Mouse (Mus musculus) stomach, postnatal 0 days (tissue): ENCODE measurements around the gene Hoxa3. TPM values are rescaled to one million over a fixed set of nuclear protein-coding genes. Genes with fewer than 3 reads are reported as not detected.

Experiments used
- ATAC-seq: fragments of 200-750 bp; cut with Nextera tagmentation; 2 replicates; pipeline ENCODE4 v1.8.0; 2017; ENCODE audit not compliant: low FRiP score, low TSS enrichment
- DNase-seq: peaks from one replicate; pipeline ENCODE4 v3.0.0-alpha.2; 2016; ENCODE audit warnings: low spot score
- H3K27ac ChIP-seq: fragments of 300-500 bp; sonication (generic); replicated peaks from 2 replicates; pipeline ENCODE4 v1.5.1; 2014; ENCODE audit warnings: mild to moderate bottlenecking, control low read depth
- H3K27me3 ChIP-seq: fragments of 300-500 bp; sonication (generic); 2 replicates; pipeline ENCODE4 v1.6.1; 2014; ENCODE audit warnings: low read length; ENCODE audit not compliant: control insufficient read depth, insufficient read depth
- H3K36me3 ChIP-seq: fragments of 300-500 bp; sonication (generic); 2 replicates; pipeline ENCODE4 v1.6.1; 2014; ENCODE audit warnings: low read length, mixed read lengths; ENCODE audit not compliant: control insufficient read depth, insufficient read depth
- H3K4me1 ChIP-seq: fragments of 300-500 bp; sonication (generic); replicated peaks from 2 replicates; pipeline ENCODE4 v1.6.1; 2014; ENCODE audit warnings: antibody characterized with exemption; ENCODE audit not compliant: control insufficient read depth, insufficient read depth
- H3K4me2 ChIP-seq: fragments of 300-500 bp; sonication (generic); replicated peaks from 2 replicates; pipeline ENCODE4 v1.6.1; 2014; ENCODE audit warnings: low read depth, mild to moderate bottlenecking, control low read depth, moderate library complexity
- H3K4me3 ChIP-seq: fragments of 300-500 bp; sonication (generic); 2 replicates; pipeline ENCODE4 v1.5.1; 2014; ENCODE audit warnings: low read depth, low read length, control low read depth
- H3K9ac ChIP-seq: fragments of 300-500 bp; sonication (generic); 2 replicates; pipeline ENCODE4 v1.6.1; 2014; ENCODE audit warnings: mild to moderate bottlenecking, low read length, control low read depth, mixed read lengths
- H3K9me3 ChIP-seq: fragments of 300-500 bp; sonication (generic); 2 replicates; pipeline ENCODE4 v1.6.1; 2016; ENCODE audit warnings: low read length; ENCODE audit not compliant: control insufficient read depth
- CTCF ChIP-seq: IDR thresholded peaks from 2 replicates; pipeline ENCODE4 v1.5.1; 2016; ENCODE audit warnings: antibody characterized with exemption, low read depth, mild to moderate bottlenecking, moderate library complexity
- EP300 ChIP-seq: optimal IDR thresholded peaks from 2 replicates; pipeline ENCODE3; 2016; ENCODE audit warnings: antibody characterized with exemption
- WGBS: fragments of 180-500 bp; shearing (Covaris S2); extraction: QIAGEN DNeasy Blood & Tissue Kit; methylation state at CpG from one replicate; pipeline ENCODE4 v1.1.7; 2014; 5-methylcytosine and 5-hydroxymethylcytosine counted together
- polyA plus RNA-seq: library from polyadenylated mRNA; unstranded; fragments of >200 nt; fragmentation: Nextera tagmentation; extraction: Ambion mirVana; gene quantifications from 2 replicates; pipeline ENCODE4 v1.2.1, GENCODE M21; 2015

The Hoxa3 gene
- polyA plus RNA-seq, 1 experiment from 2014 or later: 2.8 TPM

DNA sequence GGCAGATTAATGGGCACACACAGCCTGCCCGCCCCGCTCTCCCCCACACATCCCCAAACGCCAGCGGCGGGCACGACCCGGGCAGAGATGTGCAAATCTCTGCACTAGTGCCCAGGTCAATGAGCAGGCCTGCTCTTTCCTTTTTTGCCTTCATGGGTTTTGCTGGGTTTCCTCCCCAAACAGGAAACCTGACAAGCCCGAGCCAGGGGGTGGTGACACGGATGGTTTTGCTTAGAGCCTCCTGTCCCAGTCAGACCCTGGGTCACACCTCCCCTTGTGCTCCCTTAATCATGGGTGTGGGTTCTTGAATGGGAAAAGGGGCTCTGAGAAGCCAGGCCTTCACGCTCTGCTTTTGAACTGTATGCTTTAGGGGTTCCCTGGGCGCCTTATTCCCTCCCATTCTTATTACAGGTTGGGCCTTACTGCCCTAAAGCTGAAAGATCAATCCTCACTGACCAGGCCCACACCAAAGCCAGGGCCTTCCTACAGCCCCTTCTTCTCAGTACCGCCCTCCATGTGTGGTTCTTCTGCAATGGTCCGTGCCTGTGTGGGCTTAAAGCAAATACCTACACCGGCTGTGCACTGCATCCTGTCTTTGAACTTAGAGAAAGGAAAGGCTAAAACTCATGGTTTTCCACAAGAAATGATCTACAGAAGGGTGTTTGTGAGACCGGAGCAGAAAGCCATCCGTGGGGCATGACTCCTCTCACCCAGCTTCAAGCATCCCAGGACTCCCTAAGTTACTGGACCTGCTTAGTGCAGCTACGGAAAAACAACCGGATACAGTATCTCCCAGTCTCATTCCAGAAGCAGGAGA is 4.1 kb downstream of the Hoxa3 start:
- no peaks in the 10 kb centered on the region for H3K4me1 ChIP-seq
- 17% methylated on average over 18 of the region's 18 CpGs for whole genome bisulfite sequencing
- H3K4me3 ChIP-seq: peak overlapping the region; percentile 42
- no peak for ATAC-seq
- no peaks in the 10 kb centered on the region for H3K36me3 ChIP-seq
- peak overlapping the region; percentile 53 for H3K9ac ChIP-seq
- H3K27ac ChIP-seq: peak overlapping the region; percentile 78
- H3K4me2 ChIP-seq: peak overlapping the region; percentile 76
- DNase-seq: no peak
- TF ChIP-seq CTCF (no peak), EP300 (no peak)
- no peaks in the 10 kb centered on the region for H3K9me3 ChIP-seq
- H3K27me3 ChIP-seq: peaks cover 8% of the 10 kb centered on the region; the same call in 1 of the 2 replicates

GRCm38 (mm10) chr6:52208072-52208867 is 4.9 kb downstream of the Hoxa3 start, which contains the start of gene Hoxa6:
Gene Hoxa6 (minus strand): TSS chr6:52208722.
- Histone ChIP-seq H3K4me3 (peak within 1 kb of the TSS; percentile 42), H3K9me3 (no peaks in the 10 kb centered on the region), H3K27me3 (peaks cover 8% of the 10 kb centered on the region; the same call in 1 of the 2 replicates), H3K36me3 (no peaks in the 10 kb centered on the region), H3K4me2 (peak within 1 kb of the TSS; percentile 76), H3K4me1 (no peaks in the 10 kb centered on the region), H3K9ac (peak within 1 kb of the TSS; percentile 53), H3K27ac (peak within 1 kb of the TSS; percentile 78)
- WGBS: 5% methylated on average over 47 of the region's 47 CpGs
- DNase-seq: no peak
- no peak for ATAC-seq
- TF ChIP-seq CTCF: no peak
- no peak for TF ChIP-seq EP300

DNA sequence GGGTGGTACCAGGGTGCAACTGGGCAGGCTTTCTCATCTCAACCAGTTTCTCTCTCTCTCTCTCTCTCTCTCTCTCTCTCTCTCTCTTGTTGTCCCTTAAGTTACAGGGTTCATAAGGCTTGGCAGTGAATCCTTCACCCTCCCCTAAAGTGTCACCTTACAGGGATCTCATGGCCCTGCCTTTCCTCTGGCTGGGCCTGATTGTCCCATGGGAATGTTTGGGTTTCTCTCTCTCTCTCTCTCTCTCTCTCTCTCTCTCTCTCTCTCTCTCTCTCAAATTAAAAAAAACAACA is 5.5 kb downstream of the Hoxa3 start:
- TF ChIP-seq CTCF: no peak
- no peak for TF ChIP-seq EP300
- ATAC-seq (no peak), DNase-seq (no peak)
- H3K9me3 ChIP-seq: no peaks in the 10 kb centered on the region
- peak overlapping the region; percentile 76 for H3K4me2 ChIP-seq
- no peak overlapping the region for H3K9ac ChIP-seq
- H3K27ac ChIP-seq: peak overlapping the region; percentile 49
- H3K4me1 ChIP-seq: no peaks in the 10 kb centered on the region
- no peaks in the 10 kb centered on the region for H3K36me3 ChIP-seq
- H3K27me3 ChIP-seq: peaks cover 7% of the 10 kb centered on the region; the same call in 1 of the 2 replicates
- peak overlapping the region; percentile 1; the same call in 1 of the 2 replicates for H3K4me3 ChIP-seq

DNA sequence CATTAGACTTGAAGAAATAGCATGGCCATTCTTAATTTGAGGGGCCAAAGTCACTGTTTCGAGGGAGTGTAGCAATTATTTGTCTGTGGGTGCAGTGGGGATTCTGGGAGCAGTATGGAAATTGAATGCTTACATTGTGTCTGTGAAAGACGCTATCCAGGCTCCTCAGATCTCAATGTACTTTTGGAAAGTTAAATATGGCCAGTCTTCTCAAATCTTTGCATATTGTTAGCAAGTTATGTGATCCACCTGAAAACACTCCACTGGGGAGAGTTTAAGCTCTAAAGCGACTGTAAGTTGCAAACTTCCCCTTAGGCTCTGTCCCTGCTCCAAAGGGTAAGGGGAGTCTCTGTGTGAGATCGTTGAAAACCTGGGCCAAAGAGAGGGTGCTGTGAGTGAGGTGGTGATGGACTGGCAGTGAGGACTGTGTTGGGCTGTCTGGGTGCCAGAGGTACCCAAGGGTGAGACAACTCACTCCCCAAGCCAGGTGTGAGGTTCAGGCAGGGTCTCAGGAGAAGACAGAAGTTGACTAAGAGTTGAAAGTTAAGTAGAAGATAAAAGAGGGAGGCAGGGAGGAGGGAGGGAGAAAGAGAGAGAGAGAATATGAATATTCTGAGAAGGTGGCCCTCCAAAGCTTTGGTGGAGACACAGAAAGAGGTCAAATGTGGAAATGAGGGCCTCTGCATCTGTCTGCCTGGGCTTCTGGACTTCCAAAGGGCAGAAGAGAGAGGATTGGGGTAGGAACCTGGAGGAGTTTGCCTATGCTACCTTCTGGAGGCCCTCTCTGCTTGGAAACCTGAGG is 6.1 kb downstream of the Hoxa3 start:
- ATAC-seq: no peak
- H3K9ac ChIP-seq: no peak overlapping the region
- H3K27me3 ChIP-seq: peaks cover 5% of the 10 kb centered on the region; the same call in 1 of the 2 replicates
- no peaks in the 10 kb centered on the region for H3K36me3 ChIP-seq
- no peak for DNase-seq
- H3K4me1 ChIP-seq: no peaks in the 10 kb centered on the region
- peak overlapping the region; percentile 76 for H3K4me2 ChIP-seq
- H3K27ac ChIP-seq: peak overlapping the region; percentile 49
- TF ChIP-seq EP300 (no peak), CTCF (no peak)
- 24% methylated on average over 4 of the region's 4 CpGs for WGBS
- H3K9me3 ChIP-seq: no peaks in the 10 kb centered on the region
- H3K4me3 ChIP-seq: peak overlapping the region; percentile 1; the same call in 1 of the 2 replicates

DNA sequence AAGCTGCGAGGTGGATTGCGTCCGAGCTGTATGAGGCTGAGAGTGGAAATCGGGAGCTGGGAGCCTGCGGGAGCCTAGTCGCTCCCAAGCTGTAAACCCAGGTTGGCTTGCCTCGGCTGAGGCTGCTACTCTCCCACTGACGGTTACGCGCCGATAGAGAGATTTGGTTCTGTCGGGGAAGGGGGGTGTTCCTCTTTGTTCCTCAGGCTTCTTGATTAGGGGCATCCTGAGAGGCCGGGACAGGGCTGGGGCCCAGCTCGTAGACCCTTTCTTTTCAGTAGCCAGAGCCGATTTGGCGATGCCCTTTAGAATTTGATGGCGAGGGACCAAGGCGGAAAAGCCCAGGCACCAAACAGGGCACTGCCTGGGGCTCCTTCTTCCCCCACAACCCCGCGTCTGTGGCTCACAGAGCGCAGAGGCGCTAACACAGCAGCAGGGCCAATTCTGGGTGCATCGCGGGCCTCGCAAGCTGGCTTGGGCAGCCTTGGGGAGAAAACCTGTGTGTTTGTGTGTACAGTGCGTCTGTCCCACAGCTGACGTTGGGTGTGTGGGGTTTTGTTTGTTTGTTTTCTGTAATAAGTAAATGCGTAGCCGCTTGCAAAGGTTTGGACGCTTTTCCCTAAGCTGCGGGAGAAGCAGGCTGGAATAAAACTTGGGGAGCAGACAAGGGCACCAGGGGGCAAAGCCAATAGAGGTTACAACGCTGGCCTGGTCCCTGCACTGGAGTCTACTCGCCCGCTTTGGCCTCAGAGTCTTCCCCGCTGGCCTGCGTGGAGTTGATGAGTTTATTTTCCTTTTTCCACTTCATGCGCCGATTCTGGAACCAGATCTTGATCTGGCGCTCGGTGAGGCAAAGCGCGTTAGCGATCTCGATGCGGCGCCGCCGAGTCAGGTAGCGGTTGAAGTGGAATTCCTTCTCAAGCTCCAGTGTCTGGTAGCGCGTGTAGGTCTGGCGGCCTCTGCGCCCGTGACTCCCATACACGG is 7.2 kb downstream of the Hoxa3 start:
- Histone ChIP-seq H3K4me2 (peak overlapping the region; percentile 76), H3K4me3 (peak overlapping the region; percentile 29), H3K27ac (peak overlapping the region; percentile 66), H3K9ac (peak overlapping the region; percentile 61), H3K27me3 (peaks cover 5% of the 10 kb centered on the region; the same call in 1 of the 2 replicates), H3K4me1 (no peaks in the 10 kb centered on the region), H3K36me3 (no peaks in the 10 kb centered on the region), H3K9me3 (no peaks in the 10 kb centered on the region)
- ATAC-seq (no peak), DNase-seq (peak; percentile 19)
- WGBS: 12% methylated on average over 55 of the region's 55 CpGs
- TF ChIP-seq CTCF (no peak), EP300 (no peak)
